Mouse (Mus musculus) forebrain, embryonic 13.5 days (tissue): Measurements from ENCODE around the gene Tfrc. TPM values are rescaled to one million over a fixed set of nuclear protein-coding genes. Genes with fewer than 3 reads are reported as not detected.

ENCODE experiments used
- ATAC-seq: fragments of 200-750 bp; cut with Nextera tagmentation; 2 replicates; pipeline ENCODE4 v1.8.0; 2017
- H3K27ac ChIP-seq: fragments of 300-500 bp; sonication (generic); 2 replicates; pipeline ENCODE4 v1.5.1; 2015; ENCODE audit warnings: inconsistent platforms, mild to moderate bottlenecking, moderate library complexity
- H3K27me3 ChIP-seq: fragments of 300-500 bp; sonication (generic); 2 replicates; pipeline ENCODE4 v1.6.1; 2015; ENCODE audit warnings: mild to moderate bottlenecking, inconsistent platforms
- H3K36me3 ChIP-seq: fragments of 300-500 bp; sonication (generic); 2 replicates; pipeline ENCODE4 v1.6.1; 2015; ENCODE audit warnings: mild to moderate bottlenecking, inconsistent platforms; ENCODE audit not compliant: poor library complexity, severe bottlenecking
- H3K4me1 ChIP-seq: fragments of 300-500 bp; sonication (generic); 2 replicates; pipeline ENCODE4 v1.6.1; 2015; ENCODE audit warnings: inconsistent platforms
- H3K4me2 ChIP-seq: fragments of 300-500 bp; sonication (generic); 2 replicates; pipeline ENCODE4 v1.6.1; 2015; ENCODE audit warnings: inconsistent platforms, mild to moderate bottlenecking, moderate library complexity
- H3K4me3 ChIP-seq: fragments of 300-500 bp; sonication (generic); 2 replicates; pipeline ENCODE4 v1.5.1; 2015; ENCODE audit warnings: mild to moderate bottlenecking, inconsistent platforms
- H3K9ac ChIP-seq: fragments of 300-500 bp; sonication (generic); 2 replicates; pipeline ENCODE4 v1.6.1; 2015; ENCODE audit warnings: mild to moderate bottlenecking, inconsistent platforms
- H3K9me3 ChIP-seq: fragments of 300-500 bp; sonication (generic); replicated peaks from 2 replicates; pipeline ENCODE4 v1.6.1; 2016; ENCODE audit warnings: inconsistent platforms
- WGBS: fragments of 180-500 bp; shearing (Covaris S2); methylation state at CpG from one replicate; pipeline ENCODE4 v1.1.7; 2015; 5-methylcytosine and 5-hydroxymethylcytosine counted together
- polyA plus RNA-seq: library from polyadenylated mRNA; unstranded; fragments of >200 nt; fragmentation: Nextera tagmentation; extraction: Ambion mirVana; gene quantifications from 2 replicates; pipeline ENCODE4 v1.2.1, GENCODE M21; 2015

Tfrc gene
- polyA plus RNA-seq, 1 experiment from 2014 or later = 32.0 TPM

GRCm38 (mm10) chr16:32674121-32674740 is 65.5 kb downstream of the Tfrc start:
- ATAC-seq = no peak
- no peak overlapping the region for H3K4me3 ChIP-seq
- peaks cover 98% of the 10 kb centered on the region for H3K36me3 ChIP-seq

DNA sequence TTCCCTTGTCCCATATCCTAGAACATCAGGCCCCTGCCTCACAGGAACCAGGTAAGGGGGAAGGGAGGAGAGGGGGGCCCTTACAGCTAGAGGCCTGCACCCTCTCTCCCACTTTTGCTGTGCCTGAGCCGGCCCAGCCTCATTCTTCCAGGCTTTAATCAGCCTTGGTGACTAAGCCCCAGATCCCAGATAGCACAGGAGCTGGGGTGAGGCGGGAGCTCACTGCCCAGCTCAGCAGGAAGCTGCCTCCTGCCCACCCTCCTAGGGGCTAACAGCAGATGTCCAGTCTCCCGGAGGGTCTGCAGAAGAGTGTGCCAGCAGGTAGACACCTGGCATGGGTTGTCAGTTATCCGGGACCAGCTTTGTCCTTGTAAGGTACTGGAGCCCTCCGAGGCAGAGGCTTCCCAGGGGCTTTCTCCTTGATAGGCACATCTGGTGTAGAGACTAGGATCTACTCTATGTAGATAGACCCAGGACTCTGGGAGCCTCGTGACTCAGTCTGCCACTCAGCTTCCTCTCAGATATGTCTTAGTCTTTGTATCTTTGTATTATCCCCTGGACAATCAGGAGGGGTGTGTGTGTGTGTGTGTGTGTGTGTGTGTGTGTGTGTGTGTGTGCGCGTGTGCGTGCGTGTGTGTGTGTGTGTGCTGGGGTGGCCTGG is 68.5 kb downstream of the Tfrc start:
- peaks cover 93% of the 10 kb centered on the region for H3K36me3 ChIP-seq
- H3K4me2 ChIP-seq = no peak overlapping the region
- no peak overlapping the region for H3K4me3 ChIP-seq
- 66% methylated on average over 8 of the region's 10 CpGs for WGBS
- no peaks in the 10 kb centered on the region for H3K27me3 ChIP-seq
- H3K27ac ChIP-seq = 0 out of 2 replicates have a peak overlapping the region, but pooled peaks have one; percentile 21
- H3K9me3 ChIP-seq = no peaks in the 10 kb centered on the region
- ATAC-seq = no peak
- H3K9ac ChIP-seq = no peak overlapping the region
- no peaks in the 10 kb centered on the region for H3K4me1 ChIP-seq

More at GRCm38 (mm10) chr16:32674121-32674740, 65.5 kb downstream of the Tfrc start:
- 93% methylated on average over 17 of the region's 17 CpGs for WGBS
- H3K4me1 ChIP-seq = no peaks in the 10 kb centered on the region
- no peaks in the 10 kb centered on the region for H3K27me3 ChIP-seq
- H3K4me2 ChIP-seq = no peak overlapping the region
- H3K9ac ChIP-seq = no peak overlapping the region
- H3K27ac ChIP-seq = no peak overlapping the region
- H3K9me3 ChIP-seq = no peaks in the 10 kb centered on the region

- no peak overlapping the region for H3K9ac ChIP-seq
- no peak overlapping the region for H3K4me3 ChIP-seq
- H3K36me3 ChIP-seq = peaks cover 90% of the 10 kb centered on the region
- no peak overlapping the region for H3K27ac ChIP-seq
- H3K4me1 ChIP-seq = no peaks in the 10 kb centered on the region
- 81% methylated on average over 12 of the region's 14 CpGs for WGBS
- no peaks in the 10 kb centered on the region for H3K27me3 ChIP-seq
- ATAC-seq = no peak
- H3K9me3 ChIP-seq = no peaks in the 10 kb centered on the region
- H3K4me2 ChIP-seq = no peak overlapping the region
Measured at GRCm38 (mm10) chr16:32677903-32678302, 69.2 kb downstream of the Tfrc start.

DNA sequence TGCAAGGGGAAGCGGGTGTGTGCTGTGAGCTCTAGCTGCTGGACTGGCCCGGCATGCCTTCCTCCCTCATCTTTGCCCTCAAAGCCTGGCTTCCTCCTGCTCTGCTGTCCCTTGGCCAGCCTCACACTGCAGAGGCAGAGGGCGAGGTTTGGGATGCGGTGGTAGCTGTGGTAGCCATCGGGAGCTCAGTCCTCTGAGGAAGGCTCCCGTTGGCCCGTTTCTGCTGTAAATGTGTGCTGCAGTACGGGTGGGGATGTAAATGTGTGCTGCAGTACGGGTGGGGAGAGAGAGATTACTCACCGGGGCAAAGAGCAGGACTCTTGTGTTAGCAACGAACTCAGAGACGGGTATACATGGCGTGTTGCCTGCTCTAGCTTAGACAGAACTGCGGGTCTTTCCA is 70.1 kb downstream of the Tfrc start:
- no peak overlapping the region for H3K4me2 ChIP-seq
- WGBS = 91% methylated on average over 14 of the region's 14 CpGs
- no peak for ATAC-seq
- no peaks in the 10 kb centered on the region for H3K4me1 ChIP-seq
- H3K36me3 ChIP-seq = peaks cover 90% of the 10 kb centered on the region
- no peak overlapping the region for H3K4me3 ChIP-seq
- no peaks in the 10 kb centered on the region for H3K27me3 ChIP-seq
- no peak overlapping the region for H3K9ac ChIP-seq
- no peaks in the 10 kb centered on the region for H3K9me3 ChIP-seq
- no peak overlapping the region for H3K27ac ChIP-seq

DNA sequence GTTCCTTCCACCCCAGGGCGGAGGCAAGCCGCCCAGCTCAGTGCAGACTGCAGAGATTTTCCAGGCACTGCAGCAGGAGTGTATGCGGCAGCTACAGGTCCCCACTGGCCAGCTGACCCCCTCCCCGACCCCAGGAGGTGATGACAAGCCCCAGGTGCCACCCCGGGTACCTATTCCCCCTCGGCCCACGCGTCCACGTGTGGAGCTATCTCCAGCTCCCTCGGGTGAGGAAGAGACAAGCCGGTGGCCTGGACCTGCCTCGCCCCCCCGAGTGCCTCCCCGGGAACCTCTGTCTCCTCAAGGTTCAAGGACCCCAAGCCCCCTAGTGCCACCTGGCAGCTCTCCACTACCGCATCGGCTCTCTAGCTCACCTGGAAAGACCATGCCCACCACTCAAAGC is 71.3 kb downstream of the Tfrc start:
- H3K36me3 ChIP-seq = peaks cover 79% of the 10 kb centered on the region
- H3K4me1 ChIP-seq = no peaks in the 10 kb centered on the region
- H3K9ac ChIP-seq = no peak overlapping the region
- H3K9me3 ChIP-seq = no peaks in the 10 kb centered on the region
- no peak overlapping the region for H3K4me2 ChIP-seq
- H3K27me3 ChIP-seq = no peaks in the 10 kb centered on the region
- H3K27ac ChIP-seq = no peak overlapping the region
- H3K4me3 ChIP-seq = no peak overlapping the region
- WGBS = 92% methylated on average over 16 of the region's 16 CpGs
- no peak for ATAC-seq

- Histone ChIP-seq H3K4me1 (no peaks in the 10 kb centered on the region), H3K4me2 (no peak overlapping the region), H3K27me3 (no peaks in the 10 kb centered on the region), H3K36me3 (peaks cover 71% of the 10 kb centered on the region), H3K4me3 (no peak overlapping the region), H3K27ac (no peak overlapping the region), H3K9me3 (no peaks in the 10 kb centered on the region), H3K9ac (no peak overlapping the region)
- 90% methylated on average over 6 of the region's 6 CpGs for WGBS
- no peak for ATAC-seq
Measured at GRCm38 (mm10) chr16:32680806-32681205, 72.1 kb downstream of the Tfrc start.

DNA sequence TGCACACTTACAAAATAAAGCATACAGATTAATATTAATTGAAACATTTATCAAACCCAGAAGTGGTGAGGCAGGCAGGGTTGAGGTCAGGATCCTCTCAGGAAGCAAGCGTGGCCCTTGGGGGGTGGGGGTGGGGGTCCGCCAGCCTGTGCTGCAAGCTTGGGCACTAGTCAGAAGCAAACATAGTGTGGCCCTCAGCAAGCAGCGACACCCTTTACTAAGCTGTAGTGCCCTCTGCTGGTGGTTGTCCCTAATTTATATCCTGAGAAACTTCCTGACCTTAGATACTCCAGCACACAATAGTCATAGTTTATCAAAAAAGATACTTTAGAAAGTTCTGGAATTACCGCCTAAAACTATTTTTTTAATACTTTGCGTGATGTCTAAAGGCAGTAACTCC is 73.5 kb downstream of the Tfrc start:
- peak; percentile 62 for ATAC-seq
- Histone ChIP-seq H3K27me3 (no peaks in the 10 kb centered on the region), H3K36me3 (peaks cover 57% of the 10 kb centered on the region), H3K4me2 (no peak overlapping the region), H3K27ac (no peak overlapping the region), H3K4me3 (no peak overlapping the region), H3K9me3 (no peaks in the 10 kb centered on the region), H3K4me1 (no peaks in the 10 kb centered on the region), H3K9ac (no peak overlapping the region)
- WGBS = 38% methylated on average over 5 of the region's 5 CpGs

Other genes starting within 250 kb of the Tfrc start
- gene Tm4sf19, start 208.4 kb upstream of the Tfrc start, polyA plus RNA-seq = not detected in 2 replicates
- gene Tctex1d2, start 189.2 kb upstream of the Tfrc start, polyA plus RNA-seq = 34.5 and 37.5 TPM in 2 replicates
- gene Pcyt1a, start 178.0 kb upstream of the Tfrc start, polyA plus RNA-seq = 44.1 and 48.1 TPM in 2 replicates
- gene Slc51a, start 121.0 kb upstream of the Tfrc start, polyA plus RNA-seq = 0.25 and 0.49 TPM in 2 replicates
- gene Zdhhc19, start 112.7 kb upstream of the Tfrc start, polyA plus RNA-seq = not detected in 2 replicates
- gene Tnk2, start 35.0 kb downstream of the Tfrc start, polyA plus RNA-seq = 14.6 TPM in 2 replicates
- 0.04 TPM in 1 of 2 replicates, not detected in the other for gene Muc4, start 127.0 kb downstream of the Tfrc start, polyA plus RNA-seq
- not detected in 2 replicates for gene Muc20, start 188.5 kb downstream of the Tfrc start, polyA plus RNA-seq
- gene Smbd1, start 201.6 kb downstream of the Tfrc start, polyA plus RNA-seq = not detected in 2 replicates